Mouse (Mus musculus) E14TG2a.4 (cell line): ENCODE data around the gene Dcun1d4.

Experiments used
- H3K27me3 ChIP-seq: 2 replicates; pipeline ENCODE4 v1.6.1; 2014; ENCODE audit warnings: low read length, control low read depth; ENCODE audit not compliant: insufficient read depth
- H3K36me3 ChIP-seq: 2 replicates; pipeline ENCODE4 v1.6.1; 2014; ENCODE audit warnings: low read length, control low read depth; ENCODE audit not compliant: insufficient read depth
- H3K4me1 ChIP-seq: replicated peaks from 2 replicates; pipeline ENCODE4 v1.6.1; 2014; ENCODE audit warnings: low read depth, low read length, control low read depth
- H3K4me3 ChIP-seq: replicated peaks from 2 replicates; pipeline ENCODE4 v1.5.1; 2014; ENCODE audit warnings: mild to moderate bottlenecking, low read length
- H3K9me3 ChIP-seq: 2 replicates; pipeline ENCODE4 v1.6.1; 2014; ENCODE audit warnings: low read length, control low read depth
- CTCF ChIP-seq: conservative IDR thresholded peaks from 2 replicates; pipeline ENCODE4 v1.5.1; 2014; ENCODE audit warnings: low read length
- NANOG ChIP-seq: IDR thresholded peaks from 2 replicates; pipeline ENCODE4 v1.6.1; 2014; ENCODE audit warnings: borderline replicate concordance, low read length, mixed read lengths
- POU5F1 ChIP-seq: IDR thresholded peaks from 2 replicates; pipeline ENCODE4 v1.6.1; 2014; ENCODE audit warnings: low read length, borderline replicate concordance

Dcun1d4 gene

GRCm38 (mm10) chr5:73545641-73546040 is 64.8 kb downstream of the Dcun1d4 start:
- H3K4me3 ChIP-seq = no peak overlapping the region
- no peak for TF ChIP-seq POU5F1
- TF ChIP-seq CTCF = no peak
- TF ChIP-seq NANOG = no peak
- H3K9me3 ChIP-seq = no peaks in the 10 kb centered on the region
- H3K36me3 ChIP-seq = peaks cover 78% of the 10 kb centered on the region
- H3K27me3 ChIP-seq = no peaks in the 10 kb centered on the region
- no peaks in the 10 kb centered on the region for H3K4me1 ChIP-seq

- Histone ChIP-seq H3K27me3 (no peaks in the 10 kb centered on the region), H3K4me3 (no peak overlapping the region), H3K9me3 (no peaks in the 10 kb centered on the region), H3K36me3 (peaks cover 77% of the 10 kb centered on the region), H3K4me1 (no peaks in the 10 kb centered on the region)
- TF ChIP-seq NANOG = no peak
- TF ChIP-seq POU5F1 = no peak
- TF ChIP-seq CTCF = no peak
Measured at GRCm38 (mm10) chr5:73547252-73547651, 66.5 kb downstream of the Dcun1d4 start.

- 0 out of 2 replicates have a peak, but pooled peaks cover 2% of the 10 kb centered on the region for H3K4me1 ChIP-seq
- no peaks in the 10 kb centered on the region for H3K9me3 ChIP-seq
- no peaks in the 10 kb centered on the region for H3K27me3 ChIP-seq
- H3K4me3 ChIP-seq = no peak overlapping the region
- H3K36me3 ChIP-seq = peaks cover 81% of the 10 kb centered on the region
- TF ChIP-seq POU5F1 (no peak), NANOG (no peak), CTCF (no peak)
Measured at GRCm38 (mm10) chr5:73548237-73548636, 67.4 kb downstream of the Dcun1d4 start.

GRCm38 (mm10) chr5:73548838-73549237 is 68.0 kb downstream of the Dcun1d4 start:
- 0 out of 2 replicates have a peak, but pooled peaks cover 3% of the 10 kb centered on the region for H3K4me1 ChIP-seq
- 0 out of 2 replicates have a peak, but pooled peaks cover 2% of the 10 kb centered on the region for H3K9me3 ChIP-seq
- peaks cover 82% of the 10 kb centered on the region for H3K36me3 ChIP-seq
- no peak for TF ChIP-seq CTCF
- no peak for TF ChIP-seq NANOG
- TF ChIP-seq POU5F1 = no peak
- no peak overlapping the region for H3K4me3 ChIP-seq
- no peaks in the 10 kb centered on the region for H3K27me3 ChIP-seq

- Histone ChIP-seq H3K4me3 (no peak overlapping the region), H3K27me3 (no peaks in the 10 kb centered on the region), H3K36me3 (peaks cover 79% of the 10 kb centered on the region), H3K4me1 (0 out of 2 replicates have a peak, but pooled peaks cover 3% of the 10 kb centered on the region), H3K9me3 (peaks cover 7% of the 10 kb centered on the region; the same call in 1 of the 2 replicates)
- no peak for TF ChIP-seq CTCF
- no peak for TF ChIP-seq NANOG
- TF ChIP-seq POU5F1 = no peak
Measured at GRCm38 (mm10) chr5:73551836-73552235, 71.0 kb downstream of the Dcun1d4 start.

GRCm38 (mm10) chr5:73553903-73554302 is 73.1 kb downstream of the Dcun1d4 start:
- Histone ChIP-seq H3K4me3 (no peak overlapping the region), H3K4me1 (peaks cover 11% of the 10 kb centered on the region), H3K27me3 (no peaks in the 10 kb centered on the region), H3K9me3 (peaks cover 7% of the 10 kb centered on the region; the same call in 1 of the 2 replicates), H3K36me3 (peaks cover 82% of the 10 kb centered on the region)
- TF ChIP-seq CTCF (no peak), POU5F1 (no peak), NANOG (no peak)

GRCm38 (mm10) chr5:73555096-73555852 is 74.5 kb downstream of the Dcun1d4 start:
- peaks cover 7% of the 10 kb centered on the region; the same call in 1 of the 2 replicates for H3K9me3 ChIP-seq
- no peaks in the 10 kb centered on the region for H3K27me3 ChIP-seq
- H3K4me3 ChIP-seq = no peak overlapping the region
- H3K4me1 ChIP-seq = peaks cover 11% of the 10 kb centered on the region
- peaks cover 90% of the 10 kb centered on the region for H3K36me3 ChIP-seq
- no peak for TF ChIP-seq POU5F1
- no peak for TF ChIP-seq NANOG
- TF ChIP-seq CTCF = no peak

GRCm38 (mm10) chr5:73556733-73557425 is 76.1 kb downstream of the Dcun1d4 start:
- Histone ChIP-seq H3K36me3 (peaks cover 89% of the 10 kb centered on the region), H3K9me3 (peaks cover 11% of the 10 kb centered on the region; the same call in 1 of the 2 replicates), H3K27me3 (no peaks in the 10 kb centered on the region), H3K4me1 (peaks cover 11% of the 10 kb centered on the region), H3K4me3 (no peak overlapping the region)
- no peak for TF ChIP-seq CTCF
- no peak for TF ChIP-seq POU5F1
- TF ChIP-seq NANOG = no peak
